Mouse (Mus musculus): ENCODE results near the gene Plekha1. TPM values are rescaled to one million over a fixed set of nuclear protein-coding genes. Genes with fewer than 3 reads are reported as not detected.

Plekha1 gene
- polyA plus RNA-seq, 1 experiment from 2014 or later, result 63.1 TPM

DNA sequence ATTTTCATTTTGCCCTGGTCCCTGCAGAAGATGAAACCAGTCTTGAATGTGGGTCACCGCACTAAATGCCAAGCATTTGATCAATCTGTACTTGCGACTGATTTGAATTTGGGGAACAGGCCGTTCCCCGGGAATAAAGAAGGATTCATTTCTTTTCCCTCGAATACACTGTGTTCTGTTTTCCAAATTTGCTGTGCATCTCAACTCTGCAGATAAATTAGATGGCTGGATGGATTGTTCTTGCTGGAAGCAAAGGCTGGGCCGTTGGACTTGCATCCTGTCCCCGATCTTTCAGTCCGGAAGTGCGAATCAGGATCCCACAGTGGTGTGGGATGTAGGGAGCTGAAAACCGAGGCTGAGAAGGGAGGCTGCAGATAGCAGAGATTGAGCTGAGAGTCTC, 87.8 kb downstream of the Plekha1 start:
- H3K4me3 ChIP-seq (replicated peaks; ENCODE audit: low read length), result no peak overlapping the region
- DNase-seq (ENCODE audit: low spot score) (no peak), ATAC-seq (ENCODE audit: low FRiP score) (no peak)
- H3K27ac ChIP-seq, result no peak overlapping the region
- H3K4me2 ChIP-seq (replicated peaks), result no peak overlapping the region
- H3K27me3 ChIP-seq (ENCODE audit: control insufficient read depth, insufficient read depth, low read length), result no peaks in the 10 kb centered on the region
- H3K36me3 ChIP-seq (replicated peaks; ENCODE audit: control insufficient read depth, insufficient read depth), result no peaks in the 10 kb centered on the region
- no peaks in the 10 kb centered on the region for H3K9me3 ChIP-seq (ENCODE audit: control insufficient read depth, low read length)
- H3K4me1 ChIP-seq (replicated peaks; ENCODE audit: control insufficient read depth, insufficient read depth, low read length), result no peaks in the 10 kb centered on the region
- no peak overlapping the region for H3K9ac ChIP-seq
- WGBS, result 90% methylated on average over 10 of the region's 10 CpGs

DNA sequence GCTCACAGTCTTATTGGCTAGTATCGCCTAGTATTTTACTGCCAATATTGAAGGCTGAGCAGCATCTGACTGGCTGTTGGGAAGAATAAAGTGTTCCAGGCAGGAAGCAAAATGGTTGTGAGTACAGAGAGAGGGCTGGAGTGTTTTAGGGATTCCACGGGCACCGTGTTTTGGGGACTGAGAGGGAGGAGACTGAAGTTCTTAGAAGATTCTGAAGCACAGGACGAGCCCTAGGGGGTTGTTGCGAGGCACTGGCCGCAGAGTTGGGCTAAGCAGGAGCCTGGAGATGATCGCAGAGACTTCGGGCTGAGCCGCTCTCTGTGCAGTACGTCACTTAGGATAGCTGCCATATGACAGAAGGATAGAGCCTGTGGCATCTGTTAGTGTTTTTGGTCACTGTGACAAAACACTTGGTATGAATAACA, 88.6 kb downstream of the Plekha1 start:
- no peaks in the 10 kb centered on the region for H3K36me3 ChIP-seq (replicated peaks; ENCODE audit: control insufficient read depth, insufficient read depth)
- no peak for DNase-seq (ENCODE audit: low spot score)
- no peak overlapping the region for H3K27ac ChIP-seq
- 91% methylated on average over 10 of the region's 10 CpGs for WGBS
- no peak for ATAC-seq (ENCODE audit: low FRiP score)
- no peaks in the 10 kb centered on the region for H3K27me3 ChIP-seq (ENCODE audit: control insufficient read depth, insufficient read depth, low read length)
- no peak overlapping the region for H3K4me3 ChIP-seq (replicated peaks; ENCODE audit: low read length)
- no peaks in the 10 kb centered on the region for H3K4me1 ChIP-seq (replicated peaks; ENCODE audit: control insufficient read depth, insufficient read depth, low read length)
- H3K9me3 ChIP-seq (ENCODE audit: control insufficient read depth, low read length), result no peaks in the 10 kb centered on the region
- H3K4me2 ChIP-seq (replicated peaks), result no peak overlapping the region
- H3K9ac ChIP-seq, result no peak overlapping the region

DNA sequence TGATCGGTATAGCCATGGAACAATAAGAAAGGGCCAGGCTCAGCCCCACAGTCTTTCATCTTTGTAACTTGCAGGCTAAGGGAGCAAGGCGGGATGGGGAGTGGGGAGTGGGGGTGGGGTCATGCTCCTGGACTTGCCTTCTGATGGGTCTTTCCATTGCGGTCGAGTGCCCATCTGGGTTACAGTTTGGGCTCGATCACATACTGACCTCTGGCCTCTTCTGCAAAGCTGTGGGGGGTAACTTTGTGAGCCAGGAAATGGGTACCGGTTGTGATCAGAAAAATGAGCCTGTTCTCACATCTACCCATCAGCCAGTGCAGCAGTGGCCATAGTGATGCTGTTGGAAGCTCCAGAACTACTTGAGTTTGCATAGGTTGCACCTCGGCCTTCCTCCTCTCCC, 93.0 kb downstream of the Plekha1 start:
- WGBS, result 66% methylated on average over 7 of the region's 7 CpGs
- no peak for DNase-seq (ENCODE audit: low spot score)

DNA sequence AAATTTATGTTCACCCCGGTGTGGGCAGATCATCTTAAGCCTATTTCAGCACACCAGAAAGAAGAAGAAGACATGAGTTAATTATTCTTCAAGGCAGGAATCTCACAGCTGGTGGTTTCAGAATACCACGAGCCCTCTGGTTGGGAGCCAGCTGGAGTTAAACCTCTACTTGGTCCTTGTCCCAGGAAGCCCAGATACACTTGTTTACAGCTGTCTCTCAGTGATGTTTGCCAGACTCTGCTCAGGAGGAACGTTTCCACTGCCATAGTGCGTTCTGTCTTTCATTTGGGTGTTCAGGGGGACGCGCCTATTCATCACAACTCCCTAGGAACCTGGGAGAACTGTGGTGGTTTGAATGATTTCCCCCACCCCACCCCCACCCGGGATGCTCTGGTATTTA, 94.3 kb downstream of the Plekha1 start:
- no peaks in the 10 kb centered on the region for H3K4me1 ChIP-seq (replicated peaks; ENCODE audit: control insufficient read depth, insufficient read depth, low read length)
- no peak for DNase-seq (ENCODE audit: low spot score)
- no peak overlapping the region for H3K27ac ChIP-seq

More for the DNA sequence above, 93.0 kb downstream of the Plekha1 start:
- Histone ChIP-seq H3K4me3 (replicated peaks; ENCODE audit: low read length) (no peak overlapping the region), H3K4me2 (replicated peaks) (no peak overlapping the region), H3K9me3 (ENCODE audit: control insufficient read depth, low read length) (no peaks in the 10 kb centered on the region), H3K36me3 (replicated peaks; ENCODE audit: control insufficient read depth, insufficient read depth) (no peaks in the 10 kb centered on the region), H3K4me1 (replicated peaks; ENCODE audit: control insufficient read depth, insufficient read depth, low read length) (no peaks in the 10 kb centered on the region), H3K9ac (no peak overlapping the region), H3K27ac (no peak overlapping the region), H3K27me3 (ENCODE audit: control insufficient read depth, insufficient read depth, low read length) (no peaks in the 10 kb centered on the region)
- ATAC-seq (ENCODE audit: low FRiP score), result no peak

DNA sequence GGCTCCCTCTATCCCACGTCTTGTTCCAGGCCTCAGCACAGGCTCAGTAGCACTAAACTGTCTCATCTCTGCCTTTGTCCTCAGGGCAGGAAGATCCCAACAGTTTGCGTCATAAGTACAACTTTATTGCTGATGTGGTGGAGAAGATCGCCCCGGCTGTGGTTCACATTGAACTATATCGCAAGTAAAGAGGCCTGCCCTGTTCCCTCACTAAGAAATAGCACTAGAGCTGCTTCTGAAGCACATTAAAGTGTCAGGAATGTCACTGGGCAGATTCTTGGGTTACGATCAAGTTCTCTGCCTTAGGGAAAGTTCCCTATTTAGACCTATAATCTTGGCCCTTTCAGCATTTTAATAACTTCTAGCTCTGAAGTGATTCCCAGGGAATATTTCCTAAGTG, 95.9 kb downstream of the Plekha1 start:
- WGBS, result 93% methylated on average over 6 of the region's 6 CpGs
- no peaks in the 10 kb centered on the region for H3K27me3 ChIP-seq (ENCODE audit: control insufficient read depth, insufficient read depth, low read length)
- ATAC-seq (ENCODE audit: low FRiP score) (no peak), DNase-seq (ENCODE audit: low spot score) (no peak)
- no peaks in the 10 kb centered on the region for H3K4me1 ChIP-seq (replicated peaks; ENCODE audit: control insufficient read depth, insufficient read depth, low read length)
- H3K9ac ChIP-seq, result no peak overlapping the region
- no peak overlapping the region for H3K27ac ChIP-seq
- no peak overlapping the region for H3K4me2 ChIP-seq (replicated peaks)
- no peaks in the 10 kb centered on the region for H3K36me3 ChIP-seq (replicated peaks; ENCODE audit: control insufficient read depth, insufficient read depth)
- H3K4me3 ChIP-seq (replicated peaks; ENCODE audit: low read length), result no peak overlapping the region
- no peaks in the 10 kb centered on the region for H3K9me3 ChIP-seq (ENCODE audit: control insufficient read depth, low read length)

More for the DNA sequence above, 94.3 kb downstream of the Plekha1 start:
- Histone ChIP-seq H3K36me3 (replicated peaks; ENCODE audit: control insufficient read depth, insufficient read depth) (no peaks in the 10 kb centered on the region), H3K4me2 (replicated peaks) (no peak overlapping the region), H3K4me3 (replicated peaks; ENCODE audit: low read length) (no peak overlapping the region), H3K9ac (no peak overlapping the region), H3K9me3 (ENCODE audit: control insufficient read depth, low read length) (no peaks in the 10 kb centered on the region), H3K27me3 (ENCODE audit: control insufficient read depth, insufficient read depth, low read length) (no peaks in the 10 kb centered on the region)
- 56% methylated on average over 7 of the region's 7 CpGs for WGBS
- no peak for ATAC-seq (ENCODE audit: low FRiP score)

Small RNA genes within 50 kb of the gene (microRNA-seq; reads per million reads assigned to microRNA genes)
- gene Mir7061, result 0.97 reads per million

Other genes starting within 250 kb of the Plekha1 start
- not detected in 2 replicates for gene Btbd16, start 91.7 kb upstream of the Plekha1 start, polyA plus RNA-seq (2014; fragmentation: Nextera tagmentation; extraction: Ambion mirVana)
- 18.9 and 22.9 TPM in 2 replicates for gene Htra1, start 70.4 kb downstream of the Plekha1 start, polyA plus RNA-seq (2014; fragmentation: Nextera tagmentation; extraction: Ambion mirVana)
- gene Dmbt1, start 166.3 kb downstream of the Plekha1 start, polyA plus RNA-seq (2014; fragmentation: Nextera tagmentation; extraction: Ambion mirVana), result not detected in 2 replicates

All from hindbrain, embryonic 14.5 days (tissue).